Mouse (Mus musculus): ENCODE measurements around the gene Irak4.

Irak4 gene

GRCm38 (mm10) chr15:94542567-94543408 is 655 bp upstream of the Irak4 start:
- no peak for TF ChIP-seq GATA4 (IDR thresholded peaks at IDR 0.05; ENCODE audit: insufficient replicate concordance, low read length)

- TF ChIP-seq GATA4 (IDR thresholded peaks at IDR 0.05; ENCODE audit: insufficient replicate concordance, low read length), result no peak
Observed at GRCm38 (mm10) chr15:94544052-94544636, 701 bp downstream of the Irak4 start.

- TF ChIP-seq GATA4 (IDR thresholded peaks at IDR 0.05; ENCODE audit: insufficient replicate concordance, low read length), result no peak
Observed at GRCm38 (mm10) chr15:94544844-94545243, 1.4 kb downstream of the Irak4 start.

- no peak for TF ChIP-seq GATA4 (IDR thresholded peaks at IDR 0.05; ENCODE audit: insufficient replicate concordance, low read length)
Observed at GRCm38 (mm10) chr15:94553536-94553935, 10.1 kb downstream of the Irak4 start.

DNA sequence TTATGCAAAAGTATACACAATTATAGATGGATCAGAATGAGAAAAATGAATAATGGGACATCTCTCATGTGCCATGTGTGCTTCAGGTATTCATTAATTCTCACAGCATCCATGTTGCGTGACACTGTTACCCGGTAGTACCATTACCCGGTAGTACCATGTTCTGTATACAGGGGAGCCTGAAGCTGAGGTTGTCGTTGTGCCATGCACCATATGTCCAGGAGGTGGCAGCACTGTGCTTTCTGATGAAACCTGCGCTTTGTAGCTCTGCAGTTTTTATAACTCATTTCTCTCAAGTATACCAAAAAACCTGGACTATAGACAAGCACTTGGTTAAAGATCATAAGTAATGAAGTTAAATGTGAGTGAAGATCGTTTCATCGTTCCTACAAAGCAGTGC is 14.0 kb downstream of the Irak4 start:
- TF ChIP-seq GATA4 (IDR thresholded peaks at IDR 0.05; ENCODE audit: insufficient replicate concordance, low read length), result no peak

- no peak for TF ChIP-seq GATA4 (IDR thresholded peaks at IDR 0.05; ENCODE audit: insufficient replicate concordance, low read length)
Observed at GRCm38 (mm10) chr15:94558895-94559656, 15.6 kb downstream of the Irak4 start.

GRCm38 (mm10) chr15:94564909-94565308 is 21.5 kb downstream of the Irak4 start:
- TF ChIP-seq GATA4 (IDR thresholded peaks at IDR 0.05; ENCODE audit: insufficient replicate concordance, low read length), result no peak

GRCm38 (mm10) chr15:94565854-94566253 is 22.4 kb downstream of the Irak4 start:
- TF ChIP-seq GATA4 (IDR thresholded peaks at IDR 0.05; ENCODE audit: insufficient replicate concordance, low read length), result no peak

GRCm38 (mm10) chr15:94568496-94569182 is 25.2 kb downstream of the Irak4 start:
- TF ChIP-seq GATA4 (IDR thresholded peaks at IDR 0.05; ENCODE audit: insufficient replicate concordance, low read length), result no peak

- TF ChIP-seq GATA4 (IDR thresholded peaks at IDR 0.05; ENCODE audit: insufficient replicate concordance, low read length), result no peak
Observed at GRCm38 (mm10) chr15:94571501-94571900, 28.1 kb downstream of the Irak4 start.

GRCm38 (mm10) chr15:94572746-94573145 is 29.3 kb downstream of the Irak4 start:
- TF ChIP-seq GATA4 (IDR thresholded peaks at IDR 0.05; ENCODE audit: insufficient replicate concordance, low read length), result no peak

DNA sequence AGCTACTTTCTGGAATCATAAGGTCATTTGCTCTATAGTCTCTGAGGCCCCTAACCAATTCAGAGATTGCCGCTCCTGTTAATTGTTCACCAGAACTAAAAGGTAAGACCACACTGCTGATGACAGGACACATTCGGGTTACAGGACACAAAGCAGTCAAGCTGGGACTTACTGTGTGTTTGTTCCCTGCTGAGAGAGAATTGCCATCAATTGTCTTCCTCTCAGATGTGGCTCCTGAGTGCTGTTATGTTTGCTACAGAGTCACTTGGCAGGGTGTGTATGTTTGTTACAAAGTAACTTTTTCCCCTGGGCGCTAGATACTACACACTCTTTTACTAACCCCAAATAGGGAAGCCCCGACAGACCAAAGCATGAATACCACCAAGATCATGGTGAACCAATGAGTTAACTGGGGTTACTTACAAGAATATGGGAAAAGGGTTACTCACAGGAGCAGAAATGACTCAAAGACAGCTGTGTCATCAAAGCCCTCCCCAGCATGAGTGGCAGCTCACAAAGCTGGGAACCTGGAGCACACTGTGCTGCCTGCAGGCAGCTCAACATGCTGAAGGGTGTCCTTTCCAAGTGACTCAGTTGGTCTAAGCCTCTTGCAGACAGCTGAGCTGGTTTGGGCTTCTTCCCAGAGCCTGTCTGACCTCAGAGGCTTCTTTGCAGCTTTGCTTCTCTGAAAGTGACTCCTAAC is 31.3 kb downstream of the Irak4 start:
- no peak for TF ChIP-seq GATA4 (IDR thresholded peaks at IDR 0.05; ENCODE audit: insufficient replicate concordance, low read length)

DNA sequence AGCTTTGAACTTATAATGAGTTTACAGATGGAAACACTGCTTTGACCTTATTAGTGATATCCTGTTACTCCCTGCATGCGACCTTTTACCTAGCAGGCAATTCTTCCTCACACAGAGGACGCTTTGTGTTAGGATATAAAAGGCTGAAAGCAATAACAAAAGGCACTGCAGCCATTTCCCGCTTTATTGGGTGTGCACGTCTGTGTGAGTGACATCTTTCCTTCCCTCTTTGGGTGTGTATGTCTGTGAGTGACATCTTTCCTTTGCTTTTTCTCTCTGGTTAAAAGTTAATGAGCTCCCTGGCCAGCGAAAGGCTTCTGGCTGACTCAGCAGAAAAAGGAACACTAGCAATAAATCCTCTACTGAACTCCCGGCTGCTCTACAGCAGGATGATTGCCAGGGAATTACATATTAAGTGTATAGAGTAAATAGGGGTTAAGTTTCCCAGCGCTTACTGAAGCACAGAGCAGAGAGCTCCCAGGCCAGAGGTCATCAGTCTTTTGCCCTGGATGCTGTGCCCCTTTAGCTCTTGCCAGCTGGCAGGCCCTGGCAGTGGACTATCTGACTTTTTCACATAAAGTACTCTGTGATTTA is 38.7 kb downstream of the Irak4 start:
- no peak for TF ChIP-seq GATA4 (IDR thresholded peaks at IDR 0.05; ENCODE audit: insufficient replicate concordance, low read length)

- TF ChIP-seq GATA4 (IDR thresholded peaks at IDR 0.05; ENCODE audit: insufficient replicate concordance, low read length), result no peak
Observed at GRCm38 (mm10) chr15:94583153-94583552, 39.7 kb downstream of the Irak4 start.
